Mouse (Mus musculus): Measurements from ENCODE around the gene BC049715.
"Not testable (repeated sequence)": the region's sequence is repeated elsewhere in the genome, so short reads cannot be mapped to it uniquely, and the experiment has no call there.

BC049715 gene

GRCm38 (mm10) chr6:136827516-136827880, at the start of gene BC049715:
BC049715 (plus strand) TSS chr6:136827626.
- no peak for DNase-seq (ENCODE audit: low spot score)

GRCm38 (mm10) chr6:136781377-136781986, 45.9 kb upstream of the BC049715 start, which contains the start of gene Gucy2c:
Gucy2c (minus strand) TSS chr6:136781765.
- no peak for DNase-seq (ENCODE audit: low spot score)

DNA sequence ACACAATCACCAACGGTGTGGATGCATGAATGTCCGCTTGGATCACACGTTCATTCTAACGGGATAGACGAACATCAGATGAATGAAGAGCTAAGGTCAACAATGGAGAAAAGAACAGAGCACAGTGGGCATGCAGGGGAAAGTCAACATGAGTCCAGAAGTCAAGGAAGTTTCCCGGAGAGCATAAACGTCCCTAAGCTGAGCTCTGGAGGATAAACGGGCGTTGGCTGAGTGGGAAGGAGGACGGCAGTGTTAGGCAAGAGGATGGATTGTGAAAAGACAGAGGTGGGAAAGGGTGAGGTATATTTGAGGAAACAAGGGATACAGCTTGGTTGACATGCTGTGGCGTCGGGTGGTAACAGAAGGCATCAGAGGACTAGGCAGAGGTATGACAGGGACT, 45.3 kb upstream of the BC049715 start:
- no peak for DNase-seq (ENCODE audit: low spot score)

DNA sequence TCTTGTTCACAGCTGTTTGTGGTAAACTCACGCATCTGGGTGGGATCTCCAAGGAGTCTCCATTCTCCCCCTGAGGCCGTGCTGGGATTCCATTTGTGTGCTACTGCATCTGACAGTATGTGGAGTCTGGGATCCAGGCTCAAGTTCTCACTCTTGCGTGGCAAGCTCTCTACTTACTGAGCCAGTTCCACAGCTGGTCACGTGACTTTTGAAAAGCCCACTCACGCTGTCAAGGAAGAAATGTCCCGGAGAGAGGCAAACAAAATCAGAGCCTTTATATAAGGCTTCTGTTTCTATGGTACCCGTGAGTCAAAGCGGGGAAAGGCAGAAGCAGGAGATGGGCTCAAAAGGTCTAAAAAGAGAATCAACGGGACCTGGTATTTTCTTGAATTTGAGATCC, 44.7 kb upstream of the BC049715 start:
- no peak for DNase-seq (ENCODE audit: low spot score)

- DNase-seq (ENCODE audit: low spot score): no peak
Measured at GRCm38 (mm10) chr6:136789391-136789971, 37.9 kb upstream of the BC049715 start.

DNA sequence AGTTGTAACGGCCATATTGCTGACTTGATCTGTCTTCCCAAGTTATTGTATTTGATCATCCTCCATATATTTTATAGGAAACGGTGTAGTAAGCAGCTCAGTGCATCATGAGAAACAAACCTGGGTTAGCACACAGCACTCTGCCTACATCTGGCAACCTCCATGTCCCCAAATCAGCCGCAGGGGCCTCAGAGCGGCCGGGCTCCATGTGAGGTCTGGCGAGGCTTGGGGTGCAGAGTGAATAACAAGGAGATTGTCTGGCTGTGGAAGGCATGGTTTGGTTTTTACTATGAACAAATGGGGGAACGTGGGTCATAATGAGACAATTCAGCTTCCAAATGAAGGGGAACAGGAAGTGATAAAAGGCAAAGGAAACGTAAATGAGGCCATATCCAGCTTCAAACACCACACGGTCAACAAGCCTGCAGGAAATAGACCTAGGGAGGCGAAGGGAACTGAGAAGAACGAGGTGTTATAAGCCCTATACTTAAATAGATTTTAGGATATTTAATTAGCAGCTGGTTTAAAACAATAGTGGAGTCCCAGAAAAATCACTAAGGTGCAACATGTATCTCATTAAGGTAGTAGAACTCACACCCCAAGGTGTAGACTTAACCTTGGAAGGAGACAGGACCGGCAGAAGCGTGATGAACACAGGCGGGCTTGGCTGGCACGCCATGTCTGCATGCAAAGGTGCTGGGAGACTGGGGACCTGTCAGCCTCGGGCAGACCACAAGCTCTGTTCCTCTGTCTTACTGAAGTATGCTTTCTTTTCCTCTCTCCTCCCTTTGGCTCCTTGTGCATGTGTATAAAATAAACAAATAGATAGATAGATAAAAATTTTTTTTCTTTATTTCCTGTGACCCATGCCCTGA, 34.3 kb upstream of the BC049715 start:
- no peak for DNase-seq (ENCODE audit: low spot score)

DNA sequence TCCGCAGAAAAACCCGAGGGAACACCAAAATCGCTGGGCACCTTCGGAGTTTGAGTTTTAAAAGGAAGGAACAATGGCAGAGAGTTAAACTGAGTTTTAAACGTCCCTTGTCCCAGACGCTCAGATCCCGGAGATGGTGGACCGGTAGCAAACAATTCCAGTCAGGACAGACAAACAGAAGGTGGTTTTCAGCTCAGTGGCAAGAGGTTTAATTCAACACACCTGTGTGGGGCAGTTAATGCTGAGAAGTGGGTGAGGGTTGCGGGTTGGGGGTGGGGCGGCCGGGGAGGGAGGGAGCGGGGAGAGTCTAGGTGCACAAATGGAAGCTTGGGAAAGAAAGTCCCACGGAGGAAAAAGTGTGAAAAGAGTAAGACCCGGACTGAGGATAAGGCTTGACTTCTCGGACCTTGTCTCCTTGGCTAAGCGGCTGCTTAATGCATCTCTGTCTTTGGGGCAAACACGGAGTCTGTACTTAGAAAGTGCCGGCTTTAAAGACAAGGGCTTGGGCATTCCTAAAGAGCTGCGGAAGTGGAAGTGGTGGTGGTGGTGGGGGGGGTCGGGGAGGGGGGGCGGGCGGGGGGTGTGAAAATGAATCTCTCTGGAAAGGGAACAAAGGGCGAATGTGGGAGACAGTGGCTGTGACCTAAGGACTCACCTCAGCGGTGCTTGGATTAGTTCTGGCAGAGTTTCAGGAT, 33.4 kb upstream of the BC049715 start:
- DNase-seq (ENCODE audit: low spot score): no peak

DNA sequence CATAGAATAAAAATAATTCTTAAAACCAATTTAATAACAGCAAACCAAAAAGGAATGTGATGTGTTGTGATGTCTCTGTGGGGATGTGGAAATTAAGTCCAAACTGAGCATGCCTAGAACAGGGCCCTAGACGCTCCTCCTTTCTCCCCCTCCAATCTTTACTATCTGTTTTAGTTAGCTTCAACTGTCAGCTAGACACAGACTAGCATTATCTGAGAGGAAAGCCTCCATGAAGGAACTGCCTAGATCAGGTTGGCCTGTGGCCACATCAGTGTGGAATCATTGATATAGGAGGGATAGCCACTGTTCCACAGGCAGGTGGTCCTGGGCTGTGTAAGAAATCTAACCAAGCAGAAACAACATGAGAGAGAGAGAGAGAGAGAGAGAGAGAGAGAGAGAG, 32.3 kb upstream of the BC049715 start:
- no peak for DNase-seq (ENCODE audit: low spot score)

DNA sequence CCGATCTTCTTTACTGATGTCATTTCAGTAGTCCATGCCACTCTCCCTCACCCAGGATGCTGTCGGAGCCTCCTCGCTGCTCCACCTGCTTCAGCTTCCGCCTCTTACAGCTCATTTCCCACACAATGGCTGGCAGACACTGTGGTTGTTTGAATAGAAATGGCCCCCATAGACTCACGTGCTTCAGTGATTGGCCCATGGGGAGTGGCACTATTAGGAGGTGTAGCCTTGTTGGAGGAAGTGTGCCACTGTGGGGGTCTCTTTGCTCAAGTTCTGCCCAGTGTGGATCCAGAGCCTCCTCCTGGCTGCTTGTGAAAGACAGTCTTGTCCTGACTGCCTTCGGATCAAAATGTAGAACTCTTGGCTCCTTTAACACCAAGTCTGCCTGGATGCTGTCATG, 31.6 kb upstream of the BC049715 start:
- DNase-seq (ENCODE audit: low spot score): no peak

- not testable (repeated sequence) for DNase-seq (ENCODE audit: low spot score)
Measured at GRCm38 (mm10) chr6:136797874-136798693, 29.3 kb upstream of the BC049715 start.

DNA sequence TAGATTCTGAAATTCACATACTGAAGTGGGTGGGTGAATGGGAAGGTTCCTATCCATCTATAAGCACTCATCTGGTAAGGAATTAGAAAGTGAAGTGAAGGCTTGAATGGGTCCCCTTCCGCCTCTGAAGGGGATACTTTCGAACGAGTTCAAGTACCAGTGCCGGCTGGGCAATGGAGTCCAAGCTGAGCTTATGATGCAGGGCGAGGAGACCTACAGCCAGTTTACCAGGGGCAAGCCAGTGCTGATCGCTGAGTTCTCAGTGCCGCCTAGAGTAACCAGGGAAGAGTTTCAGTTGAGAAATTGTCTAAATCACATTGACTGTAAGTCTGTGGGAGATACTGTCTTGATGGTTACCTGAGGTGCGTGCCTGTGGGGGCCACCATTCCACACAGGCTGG, 26.7 kb upstream of the BC049715 start:
- no peak for DNase-seq (ENCODE audit: low spot score)

- DNase-seq (ENCODE audit: low spot score): no peak
Measured at GRCm38 (mm10) chr6:136801274-136801673, 26.2 kb upstream of the BC049715 start.

DNA sequence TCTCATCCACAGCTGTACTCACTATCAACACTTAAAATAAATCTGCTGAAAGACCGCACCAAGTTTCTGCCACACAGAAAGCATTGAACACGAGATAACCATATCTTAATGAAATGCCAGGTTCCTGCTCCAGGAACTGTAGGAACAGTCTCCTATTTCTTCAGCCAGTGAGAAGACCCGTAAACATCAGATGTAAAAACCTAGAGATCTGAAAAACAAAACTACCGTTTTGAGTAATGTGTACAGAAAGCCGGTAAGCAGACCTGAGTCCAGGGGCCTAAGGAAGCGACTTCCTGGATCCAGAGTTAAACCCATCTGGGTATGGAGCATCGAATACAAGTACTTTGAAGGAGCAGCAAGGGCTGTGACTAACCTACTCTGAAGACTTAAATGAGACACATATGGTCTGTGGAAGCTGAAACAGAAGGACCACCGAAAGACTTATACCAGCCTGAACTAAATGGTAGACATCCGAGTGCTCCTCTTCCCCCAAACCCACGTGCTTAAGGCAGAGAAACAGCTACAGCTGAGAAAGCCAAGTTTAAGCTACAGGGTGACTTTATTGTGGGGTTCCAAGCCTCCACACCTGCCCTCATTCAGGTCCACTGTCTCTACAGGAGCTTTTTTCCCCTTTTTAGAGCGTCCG, 24.2 kb upstream of the BC049715 start:
- DNase-seq (ENCODE audit: low spot score): no peak

GRCm38 (mm10) chr6:136803739-136804633, 23.4 kb upstream of the BC049715 start, which contains the start of gene Hist4h4:
Hist4h4 (minus strand) TSS chr6:136804415.
- DNase-seq (ENCODE audit: low spot score): peak; percentile 99

GRCm38 (mm10) chr6:136804705-136805408, 22.6 kb upstream of the BC049715 start:
- DNase-seq (ENCODE audit: low spot score): no peak

- DNase-seq (ENCODE audit: low spot score): no peak
Measured at GRCm38 (mm10) chr6:136805409-136805775, 22.0 kb upstream of the BC049715 start.

GRCm38 (mm10) chr6:136806819-136807218, 20.6 kb upstream of the BC049715 start:
- DNase-seq (ENCODE audit: low spot score): no peak

DNA sequence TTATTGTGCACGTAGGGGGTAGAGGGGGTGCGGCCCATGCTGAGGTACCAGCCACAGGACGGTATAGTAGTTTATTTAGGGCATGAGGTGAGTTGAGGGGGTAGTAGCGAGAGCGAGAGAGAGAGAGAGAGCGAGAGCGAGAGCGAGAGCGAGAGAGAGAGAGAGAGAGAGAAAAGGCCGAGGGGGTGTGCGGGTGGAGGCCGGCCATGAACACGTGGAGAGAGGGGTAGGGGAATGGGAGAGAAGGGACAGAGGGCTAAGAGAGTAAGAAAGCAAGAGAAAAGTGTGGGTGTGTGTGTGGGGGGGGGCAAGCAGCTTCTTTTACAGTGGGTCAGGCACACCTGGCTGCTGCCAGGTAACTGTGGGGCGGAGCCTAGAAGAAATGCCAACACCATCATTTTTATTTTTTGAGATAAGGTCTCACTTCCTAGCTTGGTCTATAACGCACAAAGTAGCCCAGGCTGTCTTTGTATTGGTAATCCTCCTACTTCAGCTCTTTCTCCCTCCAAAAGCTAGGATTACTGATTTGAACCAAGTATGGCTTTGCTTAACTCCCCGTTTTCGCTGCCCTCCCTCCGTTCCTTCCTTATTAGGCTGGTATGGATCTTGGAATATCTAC, 19.9 kb upstream of the BC049715 start:
- no peak for DNase-seq (ENCODE audit: low spot score)

DNA sequence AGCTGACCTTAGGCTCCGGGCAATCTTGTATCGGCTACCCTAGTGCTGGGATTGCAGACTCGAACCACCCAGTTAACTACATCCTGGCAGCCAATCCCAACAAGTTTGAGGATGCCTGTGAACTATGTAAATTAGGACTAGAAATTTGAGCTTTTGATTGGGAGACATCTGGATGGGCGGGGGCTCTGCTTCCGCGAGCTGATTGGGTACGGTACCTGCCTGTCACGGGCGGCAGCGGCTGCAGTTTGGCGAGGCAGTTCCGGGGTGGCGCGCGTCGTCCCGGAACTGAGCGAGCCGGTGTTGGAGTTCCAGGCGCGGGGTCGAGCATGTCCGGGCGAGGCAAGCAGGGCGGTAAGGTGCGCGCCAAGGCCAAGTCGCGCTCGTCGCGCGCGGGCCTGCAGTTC, 19.4 kb upstream of the BC049715 start, which contains the start of gene H2afj:
Gene H2afj, plus strand, starts transcription at position 231 of the 404 bp plus-strand sequence.
- peak; percentile 98 for DNase-seq (ENCODE audit: low spot score)

Data from ovary, postnatal 10 days (tissue).